Mouse (Mus musculus) lung, postnatal 14 days (tissue): ENCODE measurements at regions not wholly inside any gene's neighbourhood (a gene's known extent, or its start where the extent isn't known, plus 50 kb on each side); places are given as distances from the start of the nearest gene placed in this dataset.

Experiments
- DNase-seq: peaks from one replicate; pipeline ENCODE4 v3.0.0; 2021

DNA sequence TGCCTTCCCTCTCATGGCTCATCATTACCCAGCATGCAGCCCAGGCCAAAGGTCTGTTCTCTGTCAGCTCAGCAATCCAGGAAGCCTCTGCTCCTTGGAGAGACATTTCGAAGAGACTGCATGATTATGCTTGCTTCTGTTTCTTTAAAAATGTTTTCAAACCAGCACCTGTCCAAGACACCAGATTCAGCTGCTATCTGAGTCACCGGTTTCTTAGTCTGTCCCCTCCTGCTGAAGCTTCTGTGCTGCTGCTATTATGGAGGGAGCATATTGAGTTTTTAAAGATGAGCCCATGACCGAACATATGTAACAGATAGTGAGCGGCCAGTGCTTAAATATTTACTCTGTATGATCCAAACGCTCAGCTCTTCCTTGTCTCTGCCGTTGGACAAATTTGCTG is 506.2 kb downstream of the Med13l start:
- DNase-seq = no peak

- DNase-seq = no peak
These were observed 509.4 kb downstream of the Med13l start for GRCm38 (mm10) chr5:119069765-119070333.

- DNase-seq = no peak
These were observed 512.2 kb downstream of the Med13l start for GRCm38 (mm10) chr5:119072712-119073111.

DNA sequence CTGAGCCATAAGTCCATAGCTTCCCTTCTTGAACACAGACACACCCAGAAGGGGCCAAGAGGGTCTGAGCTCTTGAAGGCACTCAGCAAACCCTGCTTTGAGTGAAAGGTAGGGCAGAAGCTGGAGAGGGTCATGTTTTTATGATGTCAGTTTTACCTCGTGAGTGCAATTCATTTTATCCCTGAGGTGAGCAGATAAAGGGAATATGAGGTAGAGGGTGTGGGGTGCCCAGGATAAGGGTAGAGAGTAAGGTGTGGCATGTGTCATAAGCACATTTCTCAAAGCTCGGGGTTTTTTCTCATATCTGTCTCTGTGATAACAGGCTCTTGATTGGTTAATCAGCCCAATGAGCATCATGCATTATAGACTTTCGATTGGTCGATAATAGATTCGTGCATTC is 520.3 kb downstream of the Med13l start:
- no peak for DNase-seq

DNA sequence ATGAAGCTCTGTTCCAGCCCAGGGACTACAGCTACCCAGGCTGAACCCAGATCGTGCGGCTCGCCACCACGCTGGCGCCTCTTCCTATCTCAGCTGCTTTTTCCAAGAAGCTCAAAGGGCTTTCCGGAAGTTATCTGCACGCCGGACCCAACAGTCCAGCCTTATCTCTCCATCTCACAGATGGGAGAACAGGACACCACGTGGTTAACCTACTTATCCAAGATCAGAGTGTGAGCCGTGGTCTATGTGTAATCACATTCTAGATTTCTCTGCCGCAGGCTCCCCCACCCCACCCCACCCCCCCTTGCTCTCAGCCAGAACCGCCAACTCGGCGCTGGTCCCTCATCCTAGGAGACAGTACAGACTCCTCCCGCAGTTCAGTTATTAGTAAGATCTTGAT is 522.4 kb downstream of the Med13l start:
- DNase-seq = peak; percentile 21

DNA sequence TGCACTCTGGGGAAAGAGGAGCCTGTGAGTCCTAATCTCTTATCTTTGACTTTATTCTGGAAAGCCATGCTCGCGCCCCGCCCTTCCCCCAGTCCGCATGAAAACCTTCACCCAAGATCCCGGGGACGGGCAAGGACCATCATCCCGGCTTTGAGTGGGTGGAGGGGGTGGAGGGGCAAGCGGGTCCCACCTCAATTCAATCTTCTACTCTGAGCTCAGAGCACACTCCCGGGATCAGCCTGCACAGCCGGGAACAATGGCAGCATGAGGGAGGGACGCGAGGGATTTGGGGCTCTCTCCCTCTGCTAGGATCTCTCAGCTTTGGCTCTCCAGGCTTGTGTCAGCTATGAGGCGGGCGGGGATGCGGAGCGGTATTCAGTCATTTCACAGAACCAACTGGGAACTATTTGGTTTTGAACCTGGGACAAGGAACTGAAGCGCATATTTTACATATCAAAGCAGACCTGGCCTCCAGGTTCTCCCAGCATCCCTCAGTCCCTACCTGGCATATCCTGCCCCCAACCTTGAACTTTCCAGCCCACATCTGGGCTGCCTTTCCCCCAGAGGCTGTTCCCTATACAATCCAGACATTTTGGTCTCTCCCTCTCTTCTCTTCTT is 537.2 kb downstream of the Med13l start:
- no peak for DNase-seq

DNA sequence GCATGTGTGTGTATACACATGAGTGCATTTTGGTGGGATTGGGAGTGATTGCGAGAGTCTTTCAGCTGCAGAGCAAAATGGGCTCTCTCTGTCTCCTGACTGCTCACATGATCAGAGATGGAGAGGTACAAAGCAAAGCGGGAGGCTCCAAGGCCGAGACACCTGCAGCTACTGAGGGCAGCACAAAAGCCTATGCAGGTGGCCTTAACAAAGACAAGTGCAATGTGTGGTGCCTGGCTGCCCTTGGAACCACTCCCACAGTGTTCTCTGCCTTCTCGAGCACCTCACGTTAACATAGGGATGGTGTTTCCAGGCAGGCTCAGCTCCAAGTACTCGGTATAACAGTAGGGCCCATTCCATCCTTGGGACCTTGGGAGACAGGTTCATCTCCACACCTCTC is 539.3 kb downstream of the Med13l start:
- no peak for DNase-seq

- DNase-seq = no peak
These were observed 543.0 kb downstream of the Med13l start for GRCm38 (mm10) chr5:119103503-119103902.

DNA sequence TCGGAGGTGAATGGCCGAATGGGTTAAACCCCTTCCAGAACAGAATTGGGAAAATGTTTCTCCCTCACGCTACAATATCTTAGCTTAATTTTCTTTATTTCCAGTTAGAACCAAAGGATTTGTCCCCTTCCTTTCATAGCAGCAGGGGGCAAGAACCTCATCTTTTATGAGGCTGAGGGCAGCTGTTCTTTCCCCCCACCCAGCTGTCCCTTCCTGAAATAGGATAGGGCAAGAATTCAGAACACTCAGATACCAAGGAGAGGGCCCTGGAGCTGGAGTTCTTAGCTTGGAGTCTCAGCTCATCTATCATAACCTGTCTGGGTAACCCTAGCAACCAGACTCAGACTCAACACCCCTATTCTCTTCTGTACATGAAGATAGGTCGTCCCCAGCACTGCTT is 547.4 kb downstream of the Med13l start:
- no peak for DNase-seq

GRCm38 (mm10) chr5:119109501-119109900 is 549.0 kb downstream of the Med13l start:
- DNase-seq = no peak

DNA sequence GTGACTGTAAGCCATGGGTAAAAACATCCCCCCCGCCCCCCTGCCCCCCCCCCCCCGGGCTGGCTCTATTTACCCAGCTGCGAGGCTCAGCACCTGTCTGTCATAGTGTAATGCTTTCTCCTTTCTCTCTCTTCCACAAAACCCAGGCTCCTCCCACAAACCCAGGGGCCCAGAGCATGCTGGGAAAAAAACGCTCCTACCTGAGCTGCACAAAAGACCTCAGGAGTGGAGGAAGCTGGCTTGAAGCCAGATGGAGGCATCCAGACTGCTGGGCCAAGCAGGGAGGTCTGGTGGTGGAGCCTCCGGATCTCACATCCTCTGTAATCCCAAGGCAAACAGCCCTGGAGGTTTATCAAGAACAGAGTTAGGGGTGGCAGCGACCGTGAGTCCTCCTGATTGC is 553.6 kb downstream of the Med13l start:
- no peak for DNase-seq

DNA sequence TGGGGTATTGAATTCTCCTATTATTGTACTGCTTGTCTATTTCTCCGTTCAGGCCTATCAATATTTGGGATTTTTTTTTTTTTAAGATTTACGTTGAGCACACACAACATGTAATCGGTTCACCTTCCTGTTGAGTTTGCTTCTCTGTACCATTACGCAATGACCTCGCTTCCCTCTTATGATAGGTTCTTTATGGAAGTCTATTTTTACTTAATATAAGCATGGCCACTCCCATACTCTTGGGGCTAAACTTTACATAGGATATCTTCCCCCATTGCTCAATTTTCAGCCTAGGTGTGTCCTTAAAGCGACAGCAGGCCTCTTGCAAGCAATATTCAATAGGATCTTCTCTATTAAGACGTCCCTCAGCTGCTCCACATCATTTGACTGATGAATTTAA is 544.7 kb upstream of the Tbx3 start:
- no peak for DNase-seq

DNA sequence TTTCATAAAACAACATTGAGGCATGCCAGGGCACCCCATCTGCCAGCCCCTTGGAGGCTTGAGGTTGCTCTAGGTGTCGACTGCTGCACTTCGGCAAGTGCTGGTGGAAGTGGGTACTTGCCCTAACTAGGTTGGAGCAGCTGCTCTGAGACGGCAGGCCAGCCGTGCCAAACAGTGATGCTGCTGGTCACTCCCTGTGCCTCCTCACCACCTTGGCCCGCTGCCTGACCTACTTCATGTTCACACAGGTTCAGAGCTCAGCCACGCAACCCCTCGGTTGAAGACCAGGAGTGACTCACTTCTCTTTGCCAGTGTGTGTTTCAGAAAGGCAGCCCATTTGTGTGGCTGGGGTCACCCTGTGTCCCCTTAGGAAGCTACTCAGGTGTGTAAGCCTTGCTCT is 540.3 kb upstream of the Tbx3 start:
- DNase-seq = no peak

GRCm38 (mm10) chr5:119131461-119131860 is 539.0 kb upstream of the Tbx3 start:
- DNase-seq = no peak

- DNase-seq = no peak
These were observed 537.1 kb upstream of the Tbx3 start for GRCm38 (mm10) chr5:119133378-119133777.

GRCm38 (mm10) chr5:119136916-119137315 is 533.6 kb upstream of the Tbx3 start:
- no peak for DNase-seq

DNA sequence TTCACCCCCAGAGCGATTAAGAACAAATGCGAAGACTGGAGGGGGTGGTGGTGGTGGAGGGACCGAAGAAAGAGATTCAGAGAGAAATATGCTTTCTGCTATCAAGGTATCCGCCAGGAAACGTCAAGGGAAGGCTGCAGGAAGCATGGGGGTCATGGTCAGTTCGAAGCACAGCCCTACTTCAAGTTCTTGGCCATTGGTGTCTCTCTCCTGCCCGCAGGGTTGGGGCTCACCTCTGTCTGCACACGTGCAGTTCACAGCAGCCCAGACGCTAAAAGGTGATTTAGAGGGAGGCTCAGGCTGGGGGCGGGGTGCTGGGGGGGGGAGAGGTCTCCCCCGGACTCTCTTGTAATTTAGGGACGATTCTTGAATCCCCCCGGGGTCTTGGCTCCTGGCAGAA is 533.1 kb upstream of the Tbx3 start:
- DNase-seq = no peak

DNA sequence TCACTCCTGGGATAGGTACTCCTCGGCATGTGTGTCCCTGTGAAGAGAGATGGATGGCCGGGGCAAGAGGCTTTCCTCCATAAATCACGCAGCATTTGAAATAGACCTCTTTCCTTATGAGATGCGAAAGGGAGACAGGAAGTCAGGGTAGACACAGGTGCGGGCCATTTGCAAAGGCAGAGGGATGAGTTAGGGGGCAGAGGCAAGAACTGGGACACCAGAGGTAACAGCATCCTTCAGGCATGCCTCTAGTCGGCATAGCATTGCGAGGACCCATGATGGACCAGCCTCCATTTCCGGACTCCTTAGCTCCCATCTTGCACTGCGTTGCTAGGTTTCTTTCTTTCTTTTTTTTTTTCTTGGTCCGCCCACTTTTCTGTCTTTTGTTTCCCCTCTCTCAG is 532.6 kb upstream of the Tbx3 start:
- DNase-seq = no peak

DNA sequence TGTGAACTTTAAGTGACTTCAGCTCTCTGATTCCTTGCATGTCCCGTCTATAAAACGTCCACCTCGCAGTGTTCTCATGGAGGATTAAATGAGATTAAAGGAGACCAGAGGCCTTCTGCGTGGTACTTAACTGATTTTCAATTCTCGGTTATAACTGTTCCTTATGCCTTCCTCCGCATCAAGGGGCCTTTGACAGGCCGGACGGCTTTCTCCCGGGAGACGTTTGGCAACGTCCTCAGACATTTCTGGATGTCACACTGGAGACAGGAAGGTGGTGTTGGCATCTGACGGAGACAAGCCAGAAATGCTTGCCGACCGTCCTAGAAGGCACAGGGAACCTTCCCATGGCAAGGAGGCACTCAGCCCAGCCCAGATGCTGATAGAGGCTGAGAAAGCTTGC is 532.2 kb upstream of the Tbx3 start:
- peak; percentile 24 for DNase-seq

DNA sequence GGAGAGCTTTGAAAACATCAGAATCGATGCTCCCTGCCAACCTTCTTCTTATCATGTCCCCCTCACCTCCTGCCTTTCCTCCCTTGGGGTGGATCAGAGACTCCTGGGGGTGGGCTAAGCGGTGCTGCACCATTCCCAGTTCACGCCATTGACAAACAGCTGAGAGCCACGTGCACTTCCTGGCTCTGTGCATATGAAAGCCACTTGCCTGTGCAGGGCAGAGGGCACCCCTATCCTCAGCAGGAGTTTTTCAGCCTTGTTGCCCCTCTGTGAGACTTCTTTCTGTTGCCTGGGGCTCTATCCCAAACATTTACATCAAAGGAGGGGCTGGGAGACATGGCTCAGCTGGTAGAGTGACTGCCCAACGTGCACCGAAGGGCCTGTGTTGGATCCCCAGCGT is 531.1 kb upstream of the Tbx3 start:
- DNase-seq = no peak

DNA sequence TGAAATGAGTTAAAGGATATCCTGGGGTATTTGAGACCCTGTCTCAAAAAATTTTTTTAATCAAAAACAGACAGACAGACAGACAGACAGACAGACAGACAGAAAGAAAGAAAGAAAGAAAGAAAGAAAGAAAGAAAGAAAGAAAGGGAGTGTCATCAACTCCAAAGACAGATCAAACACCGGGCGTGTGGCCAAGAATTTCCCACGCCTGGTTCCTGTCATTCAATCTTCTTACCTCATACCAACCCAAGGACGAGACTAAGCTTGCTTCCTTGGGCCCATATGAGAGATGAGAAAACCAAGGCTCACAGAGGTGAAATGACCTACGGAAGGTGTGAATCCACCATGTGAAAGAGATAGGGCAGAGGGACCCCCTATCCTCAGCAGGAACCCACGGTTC is 530.7 kb upstream of the Tbx3 start:
- DNase-seq = no peak

GRCm38 (mm10) chr5:119143411-119143810 is 527.1 kb upstream of the Tbx3 start:
- no peak for DNase-seq

DNA sequence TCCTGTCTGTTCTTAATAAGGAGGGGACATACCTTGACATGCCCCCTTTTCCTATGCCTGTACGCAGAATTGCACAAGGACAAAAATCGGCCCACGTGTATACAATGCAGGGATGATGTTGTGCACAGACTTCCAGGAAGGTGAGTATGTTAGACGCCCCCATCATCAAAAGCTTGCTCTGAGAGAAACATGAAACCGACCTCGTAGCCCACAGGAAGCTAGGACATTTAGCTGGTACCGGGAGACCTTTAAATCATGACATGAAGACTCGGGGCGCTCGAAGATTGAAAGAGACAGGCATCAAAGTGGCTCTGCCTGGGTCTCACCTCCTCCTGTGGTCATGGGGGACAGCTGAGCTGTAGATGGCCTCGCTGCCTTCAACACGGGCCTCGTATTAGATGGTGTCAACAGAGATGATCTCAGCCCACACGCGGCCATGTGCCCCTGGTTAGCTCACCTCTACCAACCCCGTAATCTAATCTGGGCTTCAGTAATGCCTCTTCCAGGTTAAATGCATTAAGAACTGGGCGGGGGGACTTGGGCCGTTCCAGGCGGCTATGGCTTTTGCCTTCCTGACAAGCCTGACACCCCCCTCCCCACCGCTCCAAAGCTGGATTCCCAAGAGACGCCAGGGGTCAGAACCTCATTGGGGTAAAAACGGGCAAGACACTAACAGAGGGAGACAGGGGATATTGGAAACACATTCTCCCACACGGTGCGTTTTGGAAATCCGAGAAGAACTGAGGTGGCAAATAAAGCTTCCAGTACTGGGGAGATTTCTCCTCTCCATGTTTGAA is 520.9 kb upstream of the Tbx3 start:
- DNase-seq = no peak

DNA sequence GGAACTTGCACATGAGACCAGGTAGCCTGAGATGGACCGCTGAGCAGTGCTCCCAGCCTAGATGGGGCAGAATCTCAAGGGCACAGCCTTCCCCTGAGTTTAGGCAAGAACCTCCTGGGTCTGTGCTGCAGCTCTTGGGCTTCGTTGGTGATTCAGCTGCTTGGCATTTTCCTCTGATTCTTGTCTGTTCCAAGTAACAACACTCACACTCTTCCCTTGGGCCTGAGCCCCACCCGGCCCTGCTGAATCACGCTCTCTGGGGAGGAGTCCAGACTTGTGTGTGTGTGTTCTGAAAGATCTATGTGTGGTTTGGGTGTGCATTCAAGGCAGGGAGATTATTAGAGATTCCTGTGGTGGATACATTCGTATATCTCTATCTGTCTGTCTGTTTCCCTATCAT is 517.4 kb upstream of the Tbx3 start:
- no peak for DNase-seq

DNA sequence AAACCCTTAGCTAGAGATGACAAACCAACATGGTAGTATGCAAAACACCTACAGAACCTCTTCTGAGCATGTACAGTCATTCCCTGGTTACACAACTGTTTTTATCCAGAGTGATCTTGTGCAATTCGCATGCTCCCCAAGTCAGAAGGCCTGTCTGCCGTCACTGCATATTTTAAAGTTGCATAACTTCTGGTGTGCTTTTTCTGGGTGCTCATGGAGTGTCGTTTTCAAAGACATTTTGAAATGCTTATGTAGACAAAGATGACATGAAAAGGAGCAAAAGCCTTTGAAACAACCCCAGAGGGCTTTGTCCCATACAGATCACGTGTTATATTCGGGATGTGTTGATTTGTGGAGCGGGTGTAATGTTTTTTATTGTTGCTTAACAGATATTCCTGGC is 513.8 kb upstream of the Tbx3 start:
- no peak for DNase-seq
